Mouse (Mus musculus) stomach, embryonic 14.5 days (tissue): ENCODE measurements around the gene Plekhm1. TPM values are rescaled to one million over a fixed set of nuclear protein-coding genes. Genes with fewer than 3 reads are reported as not detected.
A peak's percentile ranks its signal among the peaks of the same experiment; 100 is the strongest.

Experiments used
- ATAC-seq: fragments of 200-750 bp; cut with Nextera tagmentation; 2 replicates; pipeline ENCODE4 v1.8.0; 2017; ENCODE audit warnings: low read depth, moderate TSS enrichment; ENCODE audit not compliant: insufficient number of reproducible peaks, insufficient read depth, low FRiP score
- H3K27ac ChIP-seq: fragments of 300-500 bp; sonication (generic); 2 replicates; pipeline ENCODE4 v1.5.1; 2014; ENCODE audit warnings: mild to moderate bottlenecking, low read length, moderate library complexity, mixed read lengths
- H3K27me3 ChIP-seq: fragments of 300-500 bp; sonication (generic); 2 replicates; pipeline ENCODE4 v1.6.1; 2014; ENCODE audit warnings: low read length, control low read depth, mixed read lengths; ENCODE audit not compliant: control insufficient read depth, insufficient read depth
- H3K36me3 ChIP-seq: fragments of 300-500 bp; sonication (generic); 2 replicates; pipeline ENCODE4 v1.6.1; 2014; ENCODE audit warnings: mild to moderate bottlenecking, control low read depth, low read length, moderate library complexity, mixed read lengths; ENCODE audit not compliant: control insufficient read depth, insufficient read depth
- H3K4me1 ChIP-seq: fragments of 300-500 bp; sonication (generic); 2 replicates; pipeline ENCODE4 v1.6.1; 2014; ENCODE audit warnings: low read length, control low read depth, mixed read lengths; ENCODE audit not compliant: control insufficient read depth, insufficient read depth
- H3K4me2 ChIP-seq: fragments of 300-500 bp; sonication (generic); replicated peaks from 2 replicates; pipeline ENCODE4 v1.6.1; 2014; ENCODE audit warnings: low read depth, low read length, control low read depth
- H3K4me3 ChIP-seq: fragments of 300-500 bp; sonication (generic); 2 replicates; pipeline ENCODE4 v1.5.1; 2014; ENCODE audit warnings: low read depth, low read length, control low read depth
- H3K9ac ChIP-seq: fragments of 300-500 bp; sonication (generic); replicated peaks from 2 replicates; pipeline ENCODE4 v1.6.1; 2014; ENCODE audit warnings: low read depth, mild to moderate bottlenecking, control low read depth, low read length, moderate library complexity, mixed read lengths
- H3K9me3 ChIP-seq: fragments of 300-500 bp; sonication (generic); 2 replicates; pipeline ENCODE4 v1.6.1; 2016; ENCODE audit warnings: low read depth, low read length, control low read depth; ENCODE audit not compliant: control insufficient read depth
- WGBS: fragments of 180-500 bp; shearing (Covaris S2); extraction: QIAGEN DNeasy Blood & Tissue Kit; methylation state at CpG from one replicate; pipeline ENCODE4 v1.1.7; 2014; 5-methylcytosine and 5-hydroxymethylcytosine counted together
- polyA plus RNA-seq: library from polyadenylated mRNA; unstranded; fragments of >200 nt; fragmentation: Nextera tagmentation; extraction: Ambion mirVana; gene quantifications from 2 replicates; pipeline ENCODE4 v1.2.1, GENCODE M21; 2014

Gene Plekhm1
- polyA plus RNA-seq, 1 experiment from 2014 or later: 7.5 TPM

GRCm38 (mm10) chr11:103346236-103346635, 66.3 kb downstream of the Plekhm1 start:
- Histone ChIP-seq H3K27me3 (no peaks in the 10 kb centered on the region), H3K9ac (no peak overlapping the region), H3K27ac (peak overlapping the region; percentile 84), H3K4me1 (peaks cover 20% of the 10 kb centered on the region), H3K36me3 (no peaks in the 10 kb centered on the region), H3K9me3 (no peaks in the 10 kb centered on the region), H3K4me3 (no peak overlapping the region), H3K4me2 (peak overlapping the region; percentile 21)
- WGBS: 54% methylated on average over 7 of the region's 7 CpGs
- ATAC-seq: peak; percentile 46

GRCm38 (mm10) chr11:103345408-103346091, 66.9 kb downstream of the Plekhm1 start:
- Histone ChIP-seq H3K9ac (no peak overlapping the region), H3K36me3 (no peaks in the 10 kb centered on the region)

GRCm38 (mm10) chr11:103344494-103345332, 67.8 kb downstream of the Plekhm1 start:
- H3K9ac ChIP-seq: no peak overlapping the region
- no peak overlapping the region for H3K4me3 ChIP-seq
- 59% methylated on average over 19 of the region's 19 CpGs for WGBS
- ATAC-seq: no peak
- no peak overlapping the region for H3K27ac ChIP-seq
- H3K27me3 ChIP-seq: no peaks in the 10 kb centered on the region
- no peak overlapping the region for H3K4me2 ChIP-seq
- no peaks in the 10 kb centered on the region for H3K36me3 ChIP-seq
- H3K4me1 ChIP-seq: peaks cover 28% of the 10 kb centered on the region
- H3K9me3 ChIP-seq: no peaks in the 10 kb centered on the region

More at GRCm38 (mm10) chr11:103345408-103346091, 66.9 kb downstream of the Plekhm1 start:
- Histone ChIP-seq H3K4me1 (peaks cover 20% of the 10 kb centered on the region), H3K27me3 (no peaks in the 10 kb centered on the region), H3K4me3 (no peak overlapping the region), H3K4me2 (peak overlapping the region; percentile 21; the same call in 1 of the 2 replicates), H3K27ac (peak overlapping the region; percentile 84), H3K9me3 (no peaks in the 10 kb centered on the region)
- no peak for ATAC-seq
- 75% methylated on average over 7 of the region's 7 CpGs for WGBS

- Histone ChIP-seq H3K27ac (no peak overlapping the region), H3K4me3 (no peak overlapping the region), H3K27me3 (no peaks in the 10 kb centered on the region), H3K36me3 (no peaks in the 10 kb centered on the region), H3K9me3 (no peaks in the 10 kb centered on the region), H3K9ac (no peak overlapping the region), H3K4me2 (no peak overlapping the region), H3K4me1 (peaks cover 29% of the 10 kb centered on the region)
- ATAC-seq: no peak
- WGBS: 75% methylated on average over 1 of the region's 1 CpGs
Observed at GRCm38 (mm10) chr11:103343881-103344280, 68.6 kb downstream of the Plekhm1 start.

- no peaks in the 10 kb centered on the region for H3K27me3 ChIP-seq
- no peaks in the 10 kb centered on the region for H3K36me3 ChIP-seq
- H3K9ac ChIP-seq: no peak overlapping the region
- H3K4me3 ChIP-seq: no peak overlapping the region
- no peak overlapping the region for H3K4me2 ChIP-seq
- ATAC-seq: no peak
- H3K27ac ChIP-seq: no peak overlapping the region
- H3K9me3 ChIP-seq: no peaks in the 10 kb centered on the region
- H3K4me1 ChIP-seq: peaks cover 29% of the 10 kb centered on the region
- 90% methylated on average over 6 of the region's 6 CpGs for WGBS
Observed at GRCm38 (mm10) chr11:103343063-103343462, 69.4 kb downstream of the Plekhm1 start.

GRCm38 (mm10) chr11:103340677-103341076, 71.8 kb downstream of the Plekhm1 start:
- no peaks in the 10 kb centered on the region for H3K9me3 ChIP-seq
- ATAC-seq: peak; percentile 38; the same call in 1 of the 2 replicates
- no peaks in the 10 kb centered on the region for H3K27me3 ChIP-seq
- H3K9ac ChIP-seq: 0 out of 2 replicates have a peak overlapping the region, but pooled peaks have one; percentile 14
- peak overlapping the region; percentile 86 for H3K27ac ChIP-seq
- 22% methylated on average over 7 of the region's 7 CpGs for WGBS
- no peaks in the 10 kb centered on the region; the same call in 1 of the 2 replicates for H3K36me3 ChIP-seq
- peak overlapping the region; percentile 56 for H3K4me2 ChIP-seq
- peaks cover 16% of the 10 kb centered on the region; the same call in 1 of the 2 replicates for H3K4me1 ChIP-seq
- no peak overlapping the region for H3K4me3 ChIP-seq

GRCm38 (mm10) chr11:103340130-103340529, 72.4 kb downstream of the Plekhm1 start:
- peaks cover 12% of the 10 kb centered on the region; the same call in 1 of the 2 replicates for H3K4me1 ChIP-seq
- ATAC-seq: peak; percentile 43; the same call in 1 of the 2 replicates
- peak overlapping the region; percentile 86 for H3K27ac ChIP-seq
- H3K9ac ChIP-seq: peak overlapping the region; percentile 14; the same call in 1 of the 2 replicates
- H3K4me2 ChIP-seq: peak overlapping the region; percentile 56
- no peaks in the 10 kb centered on the region for H3K27me3 ChIP-seq
- no peaks in the 10 kb centered on the region for H3K9me3 ChIP-seq
- 48% methylated on average over 19 of the region's 19 CpGs for WGBS
- H3K36me3 ChIP-seq: no peaks in the 10 kb centered on the region; the same call in 1 of the 2 replicates
- peak overlapping the region; percentile 22; the same call in 1 of the 2 replicates for H3K4me3 ChIP-seq

- WGBS: 38% methylated on average over 19 of the region's 19 CpGs
- Histone ChIP-seq H3K27me3 (0 out of 2 replicates have a peak, but pooled peaks cover 1% of the 10 kb centered on the region), H3K27ac (peak overlapping the region; percentile 86)
Observed at GRCm38 (mm10) chr11:103339414-103340119, 72.9 kb downstream of the Plekhm1 start.

More at GRCm38 (mm10) chr11:103339414-103340119, 72.9 kb downstream of the Plekhm1 start:
- no peaks in the 10 kb centered on the region for H3K9me3 ChIP-seq
- peak; percentile 80 for ATAC-seq
- H3K36me3 ChIP-seq: no peaks in the 10 kb centered on the region; the same call in 1 of the 2 replicates
- H3K4me3 ChIP-seq: peak overlapping the region; percentile 22; the same call in 1 of the 2 replicates
- H3K9ac ChIP-seq: peak overlapping the region; percentile 14; the same call in 1 of the 2 replicates
- peak overlapping the region; percentile 56 for H3K4me2 ChIP-seq
- peaks cover 9% of the 10 kb centered on the region; the same call in 1 of the 2 replicates for H3K4me1 ChIP-seq
